Mouse (Mus musculus): ENCODE measurements around the gene Gm17268.

The Gm17268 gene

GRCm38 (mm10) chr11:82038535-82038934, at the start of gene Gm17268:
TSS of gene Gm17268 (minus strand) at chr11:82038562.
- DNase-seq (ENCODE audit: low spot score), result no peak

- DNase-seq (ENCODE audit: low spot score), result no peak
Observed at GRCm38 (mm10) chr11:82084360-82084759, 46.0 kb upstream of the Gm17268 start.

- DNase-seq (ENCODE audit: low spot score), result no peak
Observed at GRCm38 (mm10) chr11:82080865-82081264, 42.5 kb upstream of the Gm17268 start.

- DNase-seq (ENCODE audit: low spot score), result no peak
Observed at GRCm38 (mm10) chr11:82078136-82078730, 39.9 kb upstream of the Gm17268 start.

- peak; percentile 70 for DNase-seq (ENCODE audit: low spot score)
Observed at GRCm38 (mm10) chr11:82077031-82077430, 38.7 kb upstream of the Gm17268 start.

GRCm38 (mm10) chr11:82073686-82074085, 35.3 kb upstream of the Gm17268 start:
- DNase-seq (ENCODE audit: low spot score), result no peak

GRCm38 (mm10) chr11:82072984-82073383, 34.6 kb upstream of the Gm17268 start:
- DNase-seq (ENCODE audit: low spot score), result no peak

- DNase-seq (ENCODE audit: low spot score), result peak; percentile 66
Observed at GRCm38 (mm10) chr11:82072374-82072773, 34.0 kb upstream of the Gm17268 start.

- peak; percentile 80 for DNase-seq (ENCODE audit: low spot score)
Observed at GRCm38 (mm10) chr11:82071076-82071475, 32.7 kb upstream of the Gm17268 start.

GRCm38 (mm10) chr11:82066953-82067571, 28.7 kb upstream of the Gm17268 start:
- no peak for DNase-seq (ENCODE audit: low spot score)

GRCm38 (mm10) chr11:82063454-82063853, 25.1 kb upstream of the Gm17268 start:
- no peak for DNase-seq (ENCODE audit: low spot score)

GRCm38 (mm10) chr11:82062226-82062625, 23.9 kb upstream of the Gm17268 start:
- DNase-seq (ENCODE audit: low spot score), result peak; percentile 71

GRCm38 (mm10) chr11:82057646-82058045, 19.3 kb upstream of the Gm17268 start, which contains the start of gene Ccl11:
TSS of gene Ccl11 (plus strand) at chr11:82057823.
- DNase-seq (ENCODE audit: low spot score), result no peak

GRCm38 (mm10) chr11:82053849-82054248, 15.5 kb upstream of the Gm17268 start:
- DNase-seq (ENCODE audit: low spot score), result no peak

GRCm38 (mm10) chr11:82047746-82048415, 9.5 kb upstream of the Gm17268 start:
- peak; percentile 87 for DNase-seq (ENCODE audit: low spot score)

- DNase-seq (ENCODE audit: low spot score), result peak; percentile 79
Observed at GRCm38 (mm10) chr11:82045471-82045870, 7.1 kb upstream of the Gm17268 start, which contains the start of gene Ccl7. TSS of gene Ccl7 (plus strand) at chr11:82045712.

GRCm38 (mm10) chr11:82041671-82042080, 3.3 kb upstream of the Gm17268 start:
- peak; percentile 39 for DNase-seq (ENCODE audit: low spot score)

GRCm38 (mm10) chr11:82039132-82039660, 834 bp upstream of the Gm17268 start:
- DNase-seq (ENCODE audit: low spot score), result peak; percentile 81

GRCm38 (mm10) chr11:82035857-82036256, 2.5 kb downstream of the Gm17268 start:
- no peak for DNase-seq (ENCODE audit: low spot score)

- DNase-seq (ENCODE audit: low spot score), result peak; percentile 87
Observed at GRCm38 (mm10) chr11:82035356-82035755, 3.0 kb downstream of the Gm17268 start, which contains the start of gene Ccl2. TSS of gene Ccl2 (plus strand) at chr11:82035571.

- no peak for DNase-seq (ENCODE audit: low spot score)
Observed at GRCm38 (mm10) chr11:82034446-82034845, 3.9 kb downstream of the Gm17268 start.

- DNase-seq (ENCODE audit: low spot score), result peak; percentile 89
Observed at GRCm38 (mm10) chr11:82032678-82033344, 5.6 kb downstream of the Gm17268 start.

Data from adipocyte (in vitro differentiated cells).